Mouse (Mus musculus) ES-Bruce4 (cell line): ENCODE measurements around the gene Ttn. TPM values are rescaled to one million over a fixed set of nuclear protein-coding genes. Genes with fewer than 3 reads are reported as not detected.

Experiments
- H3K27ac ChIP-seq: 2 replicates; pipeline ENCODE4 v1.5.1; 2012; ENCODE audit warnings: low read length, inconsistent platforms; ENCODE audit not compliant: insufficient read depth
- H3K27me3 ChIP-seq: 2 replicates; pipeline ENCODE4 v1.6.1; 2012; ENCODE audit warnings: mild to moderate bottlenecking, low read length, inconsistent platforms; ENCODE audit not compliant: control insufficient read depth, poor library complexity, insufficient read depth, severe bottlenecking
- H3K36me3 ChIP-seq: 2 replicates; pipeline ENCODE4 v1.6.1; 2012; ENCODE audit warnings: inconsistent platforms, mild to moderate bottlenecking, low read length, moderate library complexity; ENCODE audit not compliant: control insufficient read depth, poor library complexity, insufficient read depth, severe bottlenecking
- H3K4me1 ChIP-seq: one replicate; pipeline ENCODE4 v1.8.1; 2011; ENCODE audit warnings: low read length; ENCODE audit not compliant: control insufficient read depth, insufficient read depth
- H3K4me3 ChIP-seq: 2 replicates; pipeline ENCODE4 v1.5.1; 2011; ENCODE audit warnings: low read depth, mild to moderate bottlenecking, low read length
- H3K9ac ChIP-seq: 2 replicates; pipeline ENCODE4 v1.6.1; 2012; ENCODE audit warnings: low read depth, mild to moderate bottlenecking, inconsistent platforms; ENCODE audit not compliant: poor library complexity, severe bottlenecking
- H3K9me3 ChIP-seq: replicated peaks from 2 replicates; pipeline ENCODE4 v1.6.1; 2012; ENCODE audit warnings: mild to moderate bottlenecking, low read length, inconsistent platforms; ENCODE audit not compliant: control insufficient read depth, poor library complexity, insufficient read depth, severe bottlenecking
- CTCF ChIP-seq: IDR thresholded peaks from one replicate; pipeline ENCODE4 v1.8.1; 2011; ENCODE audit warnings: low read depth, low read length
- EP300 ChIP-seq: IDR thresholded peaks from 2 replicates; pipeline ENCODE4 v1.6.1; 2011; ENCODE audit warnings: low read depth, low read length; ENCODE audit not compliant: insufficient read depth
- POLR2A ChIP-seq: IDR thresholded peaks from one replicate; pipeline ENCODE4 v1.8.1; 2011; ENCODE audit warnings: low read length; ENCODE audit not compliant: insufficient read depth
- polyA plus RNA-seq: library from polyadenylated mRNA; stranded (reverse); fragments of >200 nt; gene quantifications from 2 replicates; pipeline ENCODE4 v1.2.4, GENCODE M21; 2011; ENCODE audit warnings: low read depth; ENCODE audit not compliant: missing spikeins, insufficient read depth, insufficient read length

The Ttn gene
- polyA plus RNA-seq, 1 experiment = 0.30 TPM

DNA sequence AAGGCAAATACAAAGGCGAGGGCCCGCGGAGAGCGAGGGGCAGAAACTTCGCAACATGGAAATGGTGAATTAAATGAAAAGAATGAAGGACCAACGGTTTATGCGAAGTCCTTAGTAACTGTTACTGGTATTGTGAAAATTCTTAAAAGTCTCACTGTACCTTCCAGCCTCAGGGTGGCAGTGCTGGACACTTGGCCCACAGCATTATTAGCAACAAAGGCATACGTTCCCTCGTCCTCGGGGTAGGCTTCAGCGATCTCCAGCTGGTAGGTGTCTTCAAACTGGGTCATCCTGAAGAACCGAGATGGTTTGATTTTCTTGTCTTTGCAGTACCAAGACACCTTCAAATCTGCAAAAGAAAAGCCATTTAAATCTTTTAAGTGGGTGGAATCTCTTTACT lies 55.4 kb downstream of the Ttn start:
- TF ChIP-seq POLR2A (no peak), CTCF (peak; percentile 34), EP300 (no peak)
- Histone ChIP-seq H3K36me3 (no peaks in the 10 kb centered on the region), H3K4me1 (no peaks in the 10 kb centered on the region), H3K4me3 (no peak overlapping the region), H3K9me3 (no peaks in the 10 kb centered on the region), H3K27me3 (no peaks in the 10 kb centered on the region), H3K27ac (no peak overlapping the region), H3K9ac (no peak overlapping the region)

DNA sequence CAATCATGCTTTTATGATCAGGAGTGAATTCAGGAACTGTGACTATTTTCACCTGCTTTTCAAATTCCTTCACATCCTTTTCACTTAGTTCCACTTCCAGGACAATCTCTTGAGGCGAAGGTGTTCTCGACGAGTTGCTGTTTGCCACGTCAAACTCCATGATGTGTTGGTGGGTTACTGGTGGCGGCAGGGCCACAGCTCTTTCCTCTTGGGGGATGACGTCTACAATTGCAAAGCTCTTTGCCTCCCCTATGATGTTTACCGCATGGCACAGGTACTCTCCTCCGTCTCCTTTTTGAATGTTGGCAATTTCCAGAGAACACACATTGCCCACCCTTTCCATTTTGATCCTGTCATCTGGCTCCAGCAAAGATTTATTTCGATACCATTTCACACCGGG lies 67.4 kb downstream of the Ttn start:
- H3K4me3 ChIP-seq = no peak overlapping the region
- TF ChIP-seq CTCF = no peak
- no peak for TF ChIP-seq POLR2A
- TF ChIP-seq EP300 = no peak
- no peaks in the 10 kb centered on the region for H3K4me1 ChIP-seq
- peaks cover 5% of the 10 kb centered on the region for H3K9me3 ChIP-seq
- no peaks in the 10 kb centered on the region for H3K36me3 ChIP-seq
- H3K9ac ChIP-seq = no peak overlapping the region
- no peak overlapping the region for H3K27ac ChIP-seq
- no peaks in the 10 kb centered on the region; the same call in 1 of the 2 replicates for H3K27me3 ChIP-seq

DNA sequence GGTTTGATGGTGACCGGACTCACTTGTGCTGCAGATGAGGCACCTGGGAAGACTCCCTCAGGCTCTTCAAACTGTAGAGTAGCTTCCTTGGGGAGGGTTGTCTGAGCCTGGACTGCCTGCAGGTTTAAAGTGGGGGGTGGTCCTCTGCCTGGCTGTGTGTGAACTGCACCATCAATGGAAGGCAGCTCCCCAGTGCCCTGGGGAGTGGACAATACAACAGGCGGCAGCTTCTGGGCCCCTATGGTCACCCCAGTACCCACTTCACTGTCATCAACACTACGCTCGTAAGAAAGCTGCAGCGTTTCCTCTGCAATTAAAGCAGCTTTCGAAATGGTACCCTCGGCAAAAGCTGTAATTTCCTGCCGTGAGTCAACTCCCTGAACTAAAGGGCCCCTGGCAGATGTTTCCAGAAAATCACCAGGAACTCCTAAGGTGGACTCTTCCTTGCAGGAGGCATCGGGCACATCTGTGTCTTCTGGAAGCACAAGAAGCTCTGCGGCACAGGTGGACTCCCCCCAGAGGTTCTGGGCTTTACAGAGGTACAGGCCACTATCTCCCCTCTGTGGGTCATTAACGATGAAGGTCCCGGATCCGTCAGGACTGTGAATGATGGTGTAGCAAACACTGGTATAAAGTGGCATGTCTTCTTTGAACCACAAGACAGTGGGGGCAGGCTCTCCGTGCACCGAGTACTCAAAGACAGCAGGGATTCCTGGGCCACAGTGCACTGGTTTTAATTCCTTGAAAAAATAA lies 73.5 kb downstream of the Ttn start:
- Histone ChIP-seq H3K36me3 (no peaks in the 10 kb centered on the region), H3K27ac (no peak overlapping the region), H3K4me1 (no peaks in the 10 kb centered on the region), H3K9me3 (no peaks in the 10 kb centered on the region), H3K9ac (no peak overlapping the region), H3K27me3 (no peaks in the 10 kb centered on the region), H3K4me3 (no peak overlapping the region)
- TF ChIP-seq EP300 (no peak), POLR2A (no peak), CTCF (no peak)

DNA sequence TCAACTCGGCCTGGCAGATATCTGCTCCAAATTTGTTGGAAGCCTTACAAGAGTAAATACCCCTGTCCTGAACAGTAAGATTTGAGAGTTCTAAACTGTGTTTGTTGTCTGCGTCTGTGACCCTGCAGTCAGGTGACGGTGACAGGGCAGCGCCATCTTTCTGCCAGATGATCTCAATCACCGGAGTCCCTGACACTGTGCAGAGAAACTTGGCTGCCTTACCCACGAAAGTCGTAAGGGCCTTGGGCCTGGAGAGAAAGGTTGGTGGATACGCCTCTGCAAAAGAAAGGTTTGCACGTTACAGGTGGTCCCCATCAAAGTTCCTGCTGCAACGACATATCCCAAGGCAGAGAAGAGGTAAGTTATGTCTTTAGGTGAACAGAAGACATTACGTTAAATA lies 79.0 kb downstream of the Ttn start:
- Histone ChIP-seq H3K9me3 (no peaks in the 10 kb centered on the region), H3K27ac (no peak overlapping the region), H3K4me1 (no peaks in the 10 kb centered on the region), H3K27me3 (no peaks in the 10 kb centered on the region), H3K4me3 (no peak overlapping the region), H3K9ac (no peak overlapping the region), H3K36me3 (no peaks in the 10 kb centered on the region)
- no peak for TF ChIP-seq POLR2A
- no peak for TF ChIP-seq CTCF
- no peak for TF ChIP-seq EP300

DNA sequence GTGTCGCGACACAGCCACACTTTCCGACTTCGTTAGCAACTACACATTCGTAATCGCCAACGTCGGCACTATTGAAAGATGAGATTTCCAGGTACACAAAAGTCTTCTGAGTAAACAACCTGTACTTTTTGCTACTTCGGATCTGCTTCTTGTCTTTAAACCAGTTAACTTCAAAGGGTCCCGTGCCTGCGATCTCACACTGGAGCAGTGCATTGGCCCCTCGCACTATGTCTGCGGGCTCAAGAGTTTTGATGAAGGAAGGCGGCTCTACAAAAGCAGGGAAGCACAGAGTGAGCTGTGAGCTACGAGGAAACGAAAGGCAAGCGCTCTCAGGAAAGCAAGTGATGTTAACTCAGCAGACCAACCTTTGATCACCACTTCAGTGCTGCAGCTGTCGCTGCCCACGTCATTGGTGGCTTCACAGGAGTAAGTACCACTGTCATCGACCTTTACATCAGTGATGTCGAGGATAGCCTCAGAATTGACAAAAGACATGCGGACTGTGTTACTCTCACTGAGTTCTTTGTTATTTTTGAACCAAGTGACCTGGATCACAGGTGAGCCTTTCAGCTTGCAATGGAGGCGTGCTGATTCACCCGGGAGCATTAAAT lies 80.8 kb downstream of the Ttn start:
- TF ChIP-seq EP300 (no peak), CTCF (no peak), POLR2A (no peak)
- Histone ChIP-seq H3K9me3 (no peaks in the 10 kb centered on the region), H3K36me3 (no peaks in the 10 kb centered on the region), H3K9ac (no peak overlapping the region), H3K4me3 (no peak overlapping the region), H3K27ac (no peak overlapping the region), H3K27me3 (no peaks in the 10 kb centered on the region), H3K4me1 (no peaks in the 10 kb centered on the region)

DNA sequence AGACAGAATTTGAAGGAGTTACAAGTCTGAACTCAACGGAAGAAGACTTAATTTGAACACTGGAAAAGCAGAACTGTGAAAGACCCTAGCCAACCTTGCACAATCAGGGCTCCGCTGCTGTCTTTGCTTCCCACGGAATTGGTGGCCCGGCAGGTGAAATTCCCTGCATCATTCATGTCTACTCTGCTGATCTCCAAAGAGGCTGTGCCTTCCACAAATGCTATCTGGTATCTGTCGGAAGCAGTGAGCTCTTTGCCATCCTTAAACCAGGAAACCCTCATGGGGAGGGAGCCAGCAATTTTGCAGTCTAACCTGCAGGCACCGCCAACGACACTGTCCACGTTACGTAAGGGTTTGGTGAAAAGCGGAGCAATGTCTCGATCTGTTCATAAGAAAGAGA lies 82.5 kb downstream of the Ttn start:
- TF ChIP-seq CTCF (no peak), POLR2A (no peak), EP300 (no peak)
- Histone ChIP-seq H3K9ac (no peak overlapping the region), H3K27ac (no peak overlapping the region), H3K27me3 (no peaks in the 10 kb centered on the region), H3K36me3 (no peaks in the 10 kb centered on the region), H3K4me3 (no peak overlapping the region), H3K9me3 (no peaks in the 10 kb centered on the region), H3K4me1 (no peaks in the 10 kb centered on the region)
